Mouse (Mus musculus) C2C12 (cell line): ENCODE measurements around the gene Dcaf11. TPM values are rescaled to one million over a fixed set of nuclear protein-coding genes. Genes with fewer than 3 reads are reported as not detected.

Experiments
- H3K27me3 ChIP-seq: one replicate; pipeline ENCODE4 v1.6.1; 2011; ENCODE audit not compliant: control insufficient read depth, insufficient read depth, insufficient read length
- H3K36me3 ChIP-seq: one replicate; pipeline ENCODE4 v1.6.1; 2011; ENCODE audit not compliant: control insufficient read depth, insufficient read depth
- H3K4me3 ChIP-seq: one replicate; pipeline ENCODE4 v1.5.1; 2011; ENCODE audit warnings: mild to moderate bottlenecking, control low read depth; ENCODE audit not compliant: poor library complexity, insufficient read depth, severe bottlenecking
- H3K79me2 ChIP-seq: one replicate; pipeline ENCODE4 v1.6.1; 2011; ENCODE audit not compliant: control insufficient read depth, insufficient read depth
- H3K79me3 ChIP-seq: one replicate; pipeline ENCODE4 v1.6.1; 2011; ENCODE audit warnings: low read depth, control low read depth
- H3ac ChIP-seq: one replicate; pipeline ENCODE3; 2011; ENCODE audit warnings: low read depth; ENCODE audit not compliant: control insufficient read depth, insufficient read length
- CEBPB ChIP-seq: IDR thresholded peaks from one replicate; pipeline ENCODE4 v1.6.1; 2011; ENCODE audit warnings: low read depth, mild to moderate bottlenecking, control low read depth, moderate library complexity
- CTCF ChIP-seq: IDR thresholded peaks from one replicate; pipeline ENCODE4 v1.5.1; 2011; ENCODE audit not compliant: control insufficient read depth, insufficient read depth, insufficient read length
- FOSL1 ChIP-seq: IDR thresholded peaks from one replicate; pipeline ENCODE4 v1.8.0; 2011; ENCODE audit warnings: mild to moderate bottlenecking, low read length; ENCODE audit not compliant: poor library complexity, insufficient read depth, severe bottlenecking
- MAX ChIP-seq: IDR thresholded peaks from one replicate; pipeline ENCODE4 v1.6.1; 2011; ENCODE audit warnings: mild to moderate bottlenecking, control low read depth
- MYOD1 ChIP-seq: IDR thresholded peaks from one replicate; pipeline ENCODE4 v1.6.1; 2011; ENCODE audit warnings: low read depth; ENCODE audit not compliant: control insufficient read depth, insufficient read length
- MYOG ChIP-seq: IDR thresholded peaks from one replicate; pipeline ENCODE4 v1.6.1; 2011; ENCODE audit not compliant: control insufficient read depth, insufficient read length; ENCODE audit errors: extremely low read depth
- USF1 ChIP-seq: IDR thresholded peaks from one replicate; pipeline ENCODE4 v1.6.1; 2011; ENCODE audit warnings: low read depth, mild to moderate bottlenecking, control low read depth, moderate library complexity
- polyA plus RNA-seq: library from polyadenylated mRNA; unstranded; fragments of >200 nt; fragmentation: generic; extraction: Trizol; gene quantifications from one replicate; pipeline ENCODE4 v1.2.1, GENCODE M21; 2012; ENCODE audit warnings: missing spikeins

Gene Dcaf11
- polyA plus RNA-seq, 1 experiment = 15.8 TPM

- no peak overlapping the region for H3ac ChIP-seq
- peaks cover 13% of the 10 kb centered on the region for H3K36me3 ChIP-seq
- TF ChIP-seq USF1 = no peak
- TF ChIP-seq MAX = no peak
- no peak for TF ChIP-seq MYOD1
- H3K79me2 ChIP-seq = peaks cover 2% of the 10 kb centered on the region
- no peaks in the 10 kb centered on the region for H3K27me3 ChIP-seq
- no peak overlapping the region for H3K4me3 ChIP-seq
- no peaks in the 10 kb centered on the region for H3K79me3 ChIP-seq
Observed at GRCm38 (mm10) chr14:55584303-55584701, 24.5 kb downstream of the Dcaf11 start.

GRCm38 (mm10) chr14:55584702-55585565 is 25.1 kb downstream of the Dcaf11 start, which contains the start of gene Emc9:
Gene Emc9 (minus strand): TSS chr14:55585302.
- TF ChIP-seq MYOD1 (no peak), FOSL1 (no peak), CEBPB (no peak), MAX (no peak), MYOG (no peak), USF1 (no peak), CTCF (no peak)
- Histone ChIP-seq H3K4me3 (peak within 1 kb of the TSS; percentile 41), H3K79me2 (peaks cover 9% of the 10 kb centered on the region), H3ac (peak within 1 kb of the TSS; percentile 79), H3K36me3 (peaks cover 13% of the 10 kb centered on the region), H3K27me3 (no peaks in the 10 kb centered on the region), H3K79me3 (no peaks in the 10 kb centered on the region)

- H3K4me3 ChIP-seq = no peak overlapping the region
- H3K79me3 ChIP-seq = peaks cover 5% of the 10 kb centered on the region
- no peak overlapping the region for H3ac ChIP-seq
- no peaks in the 10 kb centered on the region for H3K27me3 ChIP-seq
- TF ChIP-seq CEBPB (no peak), MAX (no peak), MYOD1 (no peak), CTCF (no peak), FOSL1 (no peak), MYOG (no peak), USF1 (no peak)
- H3K79me2 ChIP-seq = peaks cover 15% of the 10 kb centered on the region
- H3K36me3 ChIP-seq = peaks cover 13% of the 10 kb centered on the region
Observed at GRCm38 (mm10) chr14:55585566-55585960, 25.8 kb downstream of the Dcaf11 start.

- Histone ChIP-seq H3ac (no peak overlapping the region), H3K79me2 (peaks cover 16% of the 10 kb centered on the region), H3K36me3 (peaks cover 13% of the 10 kb centered on the region), H3K4me3 (no peak overlapping the region), H3K27me3 (no peaks in the 10 kb centered on the region), H3K79me3 (peaks cover 5% of the 10 kb centered on the region)
- TF ChIP-seq FOSL1 (no peak), MYOG (no peak), USF1 (no peak), MAX (no peak), CEBPB (no peak), MYOD1 (no peak), CTCF (no peak)
Observed at GRCm38 (mm10) chr14:55586149-55586548, 26.3 kb downstream of the Dcaf11 start.

GRCm38 (mm10) chr14:55589271-55589670 is 29.5 kb downstream of the Dcaf11 start:
- Histone ChIP-seq H3K79me2 (peaks cover 43% of the 10 kb centered on the region), H3K4me3 (no peak overlapping the region), H3K27me3 (no peaks in the 10 kb centered on the region), H3K79me3 (peaks cover 23% of the 10 kb centered on the region), H3K36me3 (peaks cover 16% of the 10 kb centered on the region), H3ac (no peak overlapping the region)
- no peak for TF ChIP-seq CTCF
- TF ChIP-seq CEBPB = no peak
- TF ChIP-seq MYOD1 = no peak
- no peak for TF ChIP-seq MAX
- TF ChIP-seq MYOG = no peak
- no peak for TF ChIP-seq FOSL1
- TF ChIP-seq USF1 = no peak

- Histone ChIP-seq H3K79me3 (peaks cover 23% of the 10 kb centered on the region), H3K27me3 (no peaks in the 10 kb centered on the region), H3K36me3 (peaks cover 22% of the 10 kb centered on the region), H3K79me2 (peaks cover 44% of the 10 kb centered on the region), H3K4me3 (peak overlapping the region; percentile 89), H3ac (peak overlapping the region; percentile 74)
- TF ChIP-seq MYOG (no peak), FOSL1 (no peak), MAX (no peak), CEBPB (no peak), MYOD1 (no peak), CTCF (no peak), USF1 (no peak)
Observed at GRCm38 (mm10) chr14:55589771-55590448, 30.1 kb downstream of the Dcaf11 start.
